Mouse (Mus musculus) midbrain, postnatal 0 days (tissue): ENCODE data around the gene Chst11. TPM values are rescaled to one million over a fixed set of nuclear protein-coding genes. Genes with fewer than 3 reads are reported as not detected.

Experiments used
- ATAC-seq: fragments of 200-750 bp; cut with Nextera tagmentation; 2 replicates; pipeline ENCODE4 v1.8.0; 2017; ENCODE audit warnings: moderate number of reproducible peaks, mild to moderate bottlenecking, moderate TSS enrichment, moderate library complexity; ENCODE audit not compliant: low FRiP score
- DNase-seq: peaks from one replicate; pipeline ENCODE4 v3.0.0-alpha.2; 2015; ENCODE audit warnings: low spot score
- H3K27ac ChIP-seq: fragments of 300-500 bp; sonication (generic); 2 replicates; pipeline ENCODE4 v1.5.1; 2014; ENCODE audit warnings: low read depth, mild to moderate bottlenecking, low read length, mixed read lengths
- H3K27me3 ChIP-seq: fragments of 300-500 bp; sonication (generic); 2 replicates; pipeline ENCODE4 v1.6.1; 2014; ENCODE audit warnings: low read length, control low read depth, mixed read lengths; ENCODE audit not compliant: insufficient read depth
- H3K36me3 ChIP-seq: fragments of 300-500 bp; sonication (generic); 2 replicates; pipeline ENCODE4 v1.6.1; 2014; ENCODE audit warnings: low read length, control low read depth, mixed read lengths; ENCODE audit not compliant: insufficient read depth
- H3K4me1 ChIP-seq: fragments of 300-500 bp; sonication (generic); 2 replicates; pipeline ENCODE4 v1.6.1; 2014; ENCODE audit warnings: mild to moderate bottlenecking, control low read depth, antibody characterized with exemption, low read length, mixed read lengths; ENCODE audit not compliant: insufficient read depth
- H3K4me2 ChIP-seq: fragments of 300-500 bp; sonication (generic); 2 replicates; pipeline ENCODE4 v1.6.1; 2014; ENCODE audit warnings: low read depth, mild to moderate bottlenecking, low read length, mixed read lengths; ENCODE audit not compliant: poor library complexity, severe bottlenecking
- H3K4me3 ChIP-seq: fragments of 300-500 bp; sonication (generic); 2 replicates; pipeline ENCODE4 v1.5.1; 2014; ENCODE audit warnings: low read depth, mild to moderate bottlenecking, low read length, moderate library complexity
- H3K9ac ChIP-seq: fragments of 300-500 bp; sonication (generic); replicated peaks from 2 replicates; pipeline ENCODE4 v1.6.1; 2014; ENCODE audit warnings: mild to moderate bottlenecking, low read length, moderate library complexity, mixed read lengths; ENCODE audit not compliant: poor library complexity, severe bottlenecking
- H3K9me3 ChIP-seq: fragments of 300-500 bp; sonication (generic); 2 replicates; pipeline ENCODE4 v1.6.1; 2016; ENCODE audit warnings: low read length, control low read depth
- CTCF ChIP-seq: IDR thresholded peaks from 2 replicates; pipeline ENCODE4 v1.5.1; 2016; ENCODE audit warnings: antibody characterized with exemption, mild to moderate bottlenecking
- WGBS: fragments of 180-500 bp; shearing (Covaris S2); extraction: QIAGEN DNeasy Blood & Tissue Kit; methylation state at CpG from one replicate; pipeline ENCODE4 v1.1.7; 2014; 5-methylcytosine and 5-hydroxymethylcytosine counted together
- polyA plus RNA-seq: library from polyadenylated mRNA; unstranded; fragments of >200 nt; fragmentation: Nextera tagmentation; extraction: Ambion mirVana; gene quantifications from 2 replicates; pipeline ENCODE4 v1.2.1, GENCODE M21; 2015
- total RNA-seq: library from RNA; depleted of rRNA; stranded (reverse); fragments of >200 nt; gene quantifications from 2 replicates; pipeline ENCODE4 v1.2.3, GENCODE M21; 2014

The Chst11 gene
- total and polyA plus RNA-seq, 2 experiments from 2014 or later = 2.8 to 20.5 TPM

DNA sequence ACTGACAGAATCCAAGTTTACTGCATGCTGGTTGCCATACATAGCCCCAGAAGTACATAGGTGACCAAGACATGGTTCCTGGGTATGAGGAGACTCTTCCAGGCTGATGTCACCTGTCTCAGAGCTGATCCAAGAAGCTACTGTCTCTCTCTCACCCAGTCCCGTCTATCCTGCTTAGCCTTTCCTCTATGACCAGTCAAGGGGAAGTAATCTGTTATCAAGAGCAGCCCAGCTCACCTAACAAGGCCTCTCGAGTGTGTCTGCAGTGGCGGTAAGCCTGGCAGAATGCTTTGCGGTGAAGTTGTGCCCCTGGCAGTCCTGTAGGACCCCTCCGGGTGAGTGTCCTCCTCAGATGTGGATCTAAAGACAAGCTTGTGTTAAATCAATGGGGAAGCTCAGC lies 172.0 kb downstream of the Chst11 start:
- no peak overlapping the region for H3K9ac ChIP-seq
- DNase-seq = no peak
- no peak overlapping the region for H3K4me2 ChIP-seq
- H3K27ac ChIP-seq = no peak overlapping the region
- no peaks in the 10 kb centered on the region for H3K36me3 ChIP-seq
- no peaks in the 10 kb centered on the region for H3K9me3 ChIP-seq
- no peaks in the 10 kb centered on the region for H3K27me3 ChIP-seq
- no peaks in the 10 kb centered on the region; the same call in 1 of the 2 replicates for H3K4me1 ChIP-seq
- no peak overlapping the region for H3K4me3 ChIP-seq
- 87% methylated on average over 5 of the region's 5 CpGs for WGBS
- ATAC-seq = no peak
- TF ChIP-seq CTCF = no peak

DNA sequence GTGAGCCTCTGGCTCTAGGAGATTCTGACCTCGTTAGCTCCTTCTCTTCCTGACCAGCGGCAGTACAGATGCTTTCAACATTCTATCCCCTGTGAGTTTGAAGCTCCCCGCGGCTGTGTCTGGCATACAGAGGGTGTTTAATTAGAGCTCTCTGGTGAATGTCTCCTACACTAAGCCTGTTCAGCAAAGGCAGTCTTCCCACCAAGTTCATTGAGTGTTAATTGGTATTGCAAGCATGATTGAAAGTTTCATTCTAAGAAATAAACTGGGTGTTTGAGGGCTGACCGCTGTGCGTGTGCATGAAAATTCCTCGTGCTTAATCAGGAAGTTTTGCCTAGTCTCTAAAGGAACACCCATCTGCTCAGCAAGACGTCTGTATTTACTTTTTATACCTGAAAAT lies 173.0 kb downstream of the Chst11 start:
- TF ChIP-seq CTCF = no peak
- DNase-seq (no peak), ATAC-seq (no peak)
- Histone ChIP-seq H3K4me1 (no peaks in the 10 kb centered on the region; the same call in 1 of the 2 replicates), H3K9ac (no peak overlapping the region), H3K4me3 (no peak overlapping the region), H3K36me3 (no peaks in the 10 kb centered on the region), H3K4me2 (no peak overlapping the region), H3K27ac (no peak overlapping the region), H3K9me3 (no peaks in the 10 kb centered on the region), H3K27me3 (no peaks in the 10 kb centered on the region)
- 57% methylated on average over 8 of the region's 8 CpGs for WGBS

DNA sequence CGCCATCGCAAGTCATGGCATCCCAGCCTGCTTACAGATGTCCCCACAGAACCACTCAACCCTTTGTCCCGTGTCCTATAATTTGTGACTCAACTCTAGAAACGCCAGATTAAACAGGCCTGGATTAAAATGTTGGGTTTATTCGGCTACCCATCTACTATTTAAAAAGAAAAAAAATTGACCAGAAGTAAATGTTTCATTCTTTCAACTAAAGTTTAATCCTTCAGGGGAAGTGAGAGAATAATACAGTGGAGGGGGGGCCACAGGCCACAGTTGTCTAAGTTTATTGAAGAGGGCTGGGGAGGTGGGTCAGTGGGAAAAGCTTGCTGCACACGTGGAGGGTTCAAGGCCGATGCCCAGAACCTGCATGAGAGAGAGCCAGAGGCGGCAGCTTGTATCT lies 173.9 kb downstream of the Chst11 start:
- WGBS = 92% methylated on average over 8 of the region's 8 CpGs
- Histone ChIP-seq H3K27ac (no peak overlapping the region), H3K4me1 (no peaks in the 10 kb centered on the region; the same call in 1 of the 2 replicates), H3K9me3 (no peaks in the 10 kb centered on the region), H3K36me3 (no peaks in the 10 kb centered on the region), H3K4me3 (no peak overlapping the region), H3K27me3 (no peaks in the 10 kb centered on the region), H3K4me2 (no peak overlapping the region), H3K9ac (no peak overlapping the region)
- no peak for ATAC-seq
- no peak for TF ChIP-seq CTCF
- DNase-seq = no peak

DNA sequence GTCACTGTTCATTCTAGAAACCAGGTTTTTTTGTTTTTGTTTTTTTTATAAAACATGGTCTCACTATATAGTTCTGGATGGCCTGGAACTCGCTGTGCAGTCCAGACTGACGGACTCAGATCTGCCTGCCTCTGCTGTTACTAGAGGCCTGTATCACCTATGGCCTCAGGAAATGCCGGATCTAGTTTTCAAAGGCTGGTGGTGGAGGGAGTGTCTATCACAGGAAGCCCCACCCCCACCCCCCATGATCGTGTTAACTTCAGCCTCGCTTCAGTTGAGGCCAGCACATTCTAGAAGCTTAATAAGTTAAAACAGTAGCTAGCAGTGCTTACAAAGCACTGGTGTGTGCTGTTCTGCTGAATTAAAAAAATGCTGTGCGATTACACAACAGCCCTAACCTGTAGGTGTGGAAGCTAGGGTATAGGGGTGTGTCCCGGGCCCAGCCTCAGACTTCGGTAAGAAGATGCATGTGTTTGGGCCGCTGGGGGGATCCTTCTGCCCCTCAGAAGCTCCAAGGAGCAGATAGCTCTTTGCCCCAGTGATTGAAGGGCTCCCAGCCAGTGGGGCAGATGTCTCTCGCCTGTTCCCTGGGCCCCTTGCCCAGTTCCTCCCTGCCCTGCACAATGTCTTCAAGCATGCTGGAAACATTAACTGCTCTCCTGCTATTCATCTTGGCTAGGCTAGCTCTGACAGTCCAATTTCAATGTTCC lies 176.5 kb downstream of the Chst11 start:
- Histone ChIP-seq H3K4me1 (no peaks in the 10 kb centered on the region; the same call in 1 of the 2 replicates), H3K9me3 (no peaks in the 10 kb centered on the region), H3K4me2 (no peak overlapping the region), H3K27ac (no peak overlapping the region), H3K9ac (no peak overlapping the region), H3K36me3 (no peaks in the 10 kb centered on the region), H3K27me3 (no peaks in the 10 kb centered on the region), H3K4me3 (no peak overlapping the region)
- no peak for TF ChIP-seq CTCF
- no peak for ATAC-seq
- 74% methylated on average over 10 of the region's 10 CpGs for WGBS
- DNase-seq = peak; percentile 81

DNA sequence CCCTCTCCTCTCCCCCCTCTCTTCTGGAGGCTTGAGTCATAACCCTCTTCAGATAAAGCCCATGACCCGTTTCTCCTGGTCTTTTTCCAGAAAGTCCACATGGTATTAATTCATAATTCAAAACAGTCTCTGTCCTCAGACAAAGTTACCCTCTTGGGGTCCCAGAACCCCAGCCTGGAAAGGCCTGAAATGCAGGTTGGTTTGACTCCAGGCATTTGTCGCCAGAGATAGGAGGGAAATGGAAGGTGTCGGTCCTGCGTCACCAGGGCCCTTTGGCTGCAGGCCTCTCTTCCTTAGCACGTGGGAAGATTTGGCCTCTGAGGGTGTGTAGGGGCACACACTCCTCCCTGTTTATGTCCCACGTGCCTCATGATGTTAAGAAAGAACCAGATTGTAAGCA lies 178.6 kb downstream of the Chst11 start:
- TF ChIP-seq CTCF = no peak
- Histone ChIP-seq H3K9ac (no peak overlapping the region), H3K4me3 (no peak overlapping the region), H3K36me3 (no peaks in the 10 kb centered on the region), H3K4me2 (no peak overlapping the region), H3K4me1 (no peaks in the 10 kb centered on the region; the same call in 1 of the 2 replicates), H3K27ac (no peak overlapping the region), H3K27me3 (no peaks in the 10 kb centered on the region), H3K9me3 (no peaks in the 10 kb centered on the region)
- ATAC-seq (no peak), DNase-seq (no peak)
- WGBS = 77% methylated on average over 6 of the region's 6 CpGs

DNA sequence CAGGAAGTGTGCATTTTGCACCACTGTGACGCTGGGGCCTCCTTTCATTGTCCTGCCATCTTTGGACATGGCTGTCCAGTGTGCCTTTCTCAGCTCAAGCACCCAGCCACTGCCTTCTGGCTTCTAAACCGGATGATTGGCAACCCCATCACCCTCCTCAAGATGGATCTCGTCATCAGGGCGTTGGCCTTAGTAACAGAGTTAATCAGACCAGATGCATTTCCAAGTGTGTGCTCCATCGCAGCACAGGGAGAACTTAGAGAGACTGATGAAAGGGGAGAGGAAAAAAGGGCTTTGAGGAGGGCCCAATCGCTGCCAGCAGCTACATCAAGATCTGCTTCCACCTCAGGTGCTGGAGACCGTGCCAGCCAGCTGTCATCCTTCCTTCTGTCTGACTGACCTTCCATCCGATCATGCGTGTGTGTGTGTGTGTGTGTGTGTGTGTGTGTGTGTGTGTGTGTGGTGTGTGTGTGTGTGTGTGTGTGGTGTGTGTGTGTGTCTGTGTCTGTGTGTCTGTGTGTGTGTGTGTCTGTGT lies 179.7 kb downstream of the Chst11 start:
- no peak overlapping the region for H3K4me2 ChIP-seq
- no peaks in the 10 kb centered on the region; the same call in 1 of the 2 replicates for H3K4me1 ChIP-seq
- no peaks in the 10 kb centered on the region for H3K27me3 ChIP-seq
- TF ChIP-seq CTCF = no peak
- DNase-seq (peak; percentile 61), ATAC-seq (no peak)
- H3K9ac ChIP-seq = no peak overlapping the region
- H3K27ac ChIP-seq = no peak overlapping the region
- H3K36me3 ChIP-seq = no peaks in the 10 kb centered on the region
- 81% methylated on average over 9 of the region's 9 CpGs for WGBS
- no peak overlapping the region for H3K4me3 ChIP-seq
- no peaks in the 10 kb centered on the region for H3K9me3 ChIP-seq
